Mouse (Mus musculus) B cell, adult (primary cell): ENCODE results near the gene Rasgrp2. TPM values are rescaled to one million over a fixed set of nuclear protein-coding genes. Genes with fewer than 3 reads are reported as not detected.

Experiments
- total RNA-seq: library from RNA; stranded (reverse); gene quantifications from 4 replicates; pipeline ENCODE4 v1.2.4, GENCODE M21; 2023; ENCODE audit not compliant: inconsistent age

Rasgrp2 gene
- 716 to 754 TPM (median 727 TPM) in 4 replicates for total RNA-seq

GRCm38 (mm10) chr19:6399285-6400095 is at the start of gene Rasgrp2:
Rasgrp2 (plus strand) TSS chr19:6399340.

GRCm38 (mm10) chr19:6363411-6364240 is 35.5 kb upstream of the Rasgrp2 start, which contains the start of gene Sf1:
Sf1 (plus strand) TSS chr19:6363690.

GRCm38 (mm10) chr19:6384128-6384527 is 15.0 kb upstream of the Rasgrp2 start, which contains the start of gene Pygm:
Pygm (plus strand) TSS chr19:6384399.

GRCm38 (mm10) chr19:6418233-6418879 is 19.2 kb downstream of the Rasgrp2 start, which contains the start of gene Nrxn2:
Nrxn2 (plus strand) TSS chr19:6418731.

Other genes starting within 250 kb of the Rasgrp2 start
- gene Majin, start 215.0 kb upstream of the Rasgrp2 start, total RNA-seq: not detected in 4 replicates
- not detected in 4 replicates for gene Gpha2, start 173.0 kb upstream of the Rasgrp2 start, total RNA-seq
- gene Ppp2r5b, start 163.5 kb upstream of the Rasgrp2 start, total RNA-seq: 23.9 to 27.8 TPM (median 25.9 TPM) in 4 replicates
- gene Atg2a, start 157.7 kb upstream of the Rasgrp2 start, total RNA-seq: 163 to 191 TPM (median 175 TPM) in 4 replicates
- 247 to 254 TPM (median 253 TPM) in 4 replicates for gene Ehd1, start 122.6 kb upstream of the Rasgrp2 start, total RNA-seq
- 13.9 to 18.0 TPM (median 15.4 TPM) in 4 replicates for gene Cdc42bpg, start 92.9 kb upstream of the Rasgrp2 start, total RNA-seq
- 39.8 to 42.8 TPM (median 40.9 TPM) in 4 replicates for gene Men1, start 64.4 kb upstream of the Rasgrp2 start, total RNA-seq
- 591 to 639 TPM (median 615 TPM) in 4 replicates for gene Map4k2, start 58.2 kb upstream of the Rasgrp2 start, total RNA-seq
- 917 to 1,004 TPM (median 992 TPM) in 4 replicates for gene Sf1, start 35.6 kb upstream of the Rasgrp2 start, total RNA-seq
- gene Pygm, start 14.9 kb upstream of the Rasgrp2 start, total RNA-seq: 21.0 to 29.6 TPM (median 25.9 TPM) in 4 replicates
- gene Nrxn2, start 19.4 kb downstream of the Rasgrp2 start, total RNA-seq: 0.78 to 2.7 TPM (median 1.1 TPM) in 4 replicates
- gene Slc22a12, start 143.7 kb downstream of the Rasgrp2 start, total RNA-seq: 0.22 to 0.93 TPM (median 0.36 TPM) in 3 of 4 replicates, not detected in the other